Mouse (Mus musculus) heart, adult 2 months (tissue): Measurements from ENCODE around the gene Ylpm1. TPM values are rescaled to one million over a fixed set of nuclear protein-coding genes. Genes with fewer than 3 reads are reported as not detected.

Experiments
- DNase-seq, 2 experiments: peaks; one replicate each; pipeline ENCODE4 v3.0.0; 2021
- H3K27ac ChIP-seq: fragments of 200-600 bp; 2 replicates; pipeline ENCODE4 v1.8.1; 2022
- H3K27me3 ChIP-seq: fragments of 200-500 bp; 2 replicates; pipeline ENCODE4 v1.6.1; 2012; ENCODE audit warnings: mild to moderate bottlenecking, low read length, inconsistent platforms, mixed read lengths; ENCODE audit not compliant: control insufficient read depth, insufficient read depth
- H3K36me3 ChIP-seq: fragments of 200-500 bp; 2 replicates; pipeline ENCODE4 v1.6.1; 2012; ENCODE audit warnings: low read length, inconsistent platforms; ENCODE audit not compliant: control insufficient read depth, insufficient read depth
- H3K4me1 ChIP-seq: fragments of 200-500 bp; 2 replicates; pipeline ENCODE4 v1.6.1; 2011; ENCODE audit warnings: low read length; ENCODE audit not compliant: control insufficient read depth, insufficient read depth
- H3K4me3 ChIP-seq: fragments of 200-600 bp; 2 replicates; pipeline ENCODE4 v1.8.1; 2022
- H3K79me2 ChIP-seq: fragments of 200-500 bp; replicated peaks from 2 replicates; pipeline ENCODE4 v1.6.1; 2012; ENCODE audit warnings: mild to moderate bottlenecking, inconsistent platforms, low read length, moderate library complexity, mixed read lengths; ENCODE audit not compliant: control insufficient read depth, insufficient read depth
- H3K9ac ChIP-seq: fragments of 200-500 bp; 2 replicates; pipeline ENCODE4 v1.6.1; 2012; ENCODE audit warnings: low read depth, mild to moderate bottlenecking, control low read depth, inconsistent platforms, low read length, mixed read lengths
- CTCF ChIP-seq: fragments of 200-600 bp; IDR thresholded peaks from 2 replicates; pipeline ENCODE4 v1.8.1; 2022; ENCODE audit warnings: antibody characterized with exemption, mild to moderate bottlenecking, moderate library complexity
- EP300 ChIP-seq: fragments of 200-500 bp; IDR thresholded peaks from 2 replicates; pipeline ENCODE4 v1.6.1; 2011; ENCODE audit warnings: low read depth, low read length, control low read depth; ENCODE audit not compliant: insufficient read depth
- POLR2A ChIP-seq: fragments of 200-500 bp; IDR thresholded peaks from 2 replicates; pipeline ENCODE4 v1.6.1; 2011; ENCODE audit warnings: mild to moderate bottlenecking, low read depth, low read length, control low read depth; ENCODE audit not compliant: insufficient read depth
- WGBS: fragments of 180-500 bp; shearing (Covaris S2); methylation state at CpG from one replicate; pipeline ENCODE4 v1.1.7; 2018; 5-methylcytosine and 5-hydroxymethylcytosine counted together
- intact Hi-C: fragments of 180-260 bp; cut with DNase I; formaldehyde crosslinking; loops from one replicate; pipeline ENCODE4 v1.15.1; 2025
- polyA plus RNA-seq: library from polyadenylated mRNA; depleted of rRNA; stranded (reverse); fragments of >200 nt; gene quantifications from 2 replicates; pipeline ENCODE4 v1.2.3, GENCODE M21; 2012
- total RNA-seq, 2 experiments: library from RNA; stranded (reverse); gene quantifications; 2 replicates each; pipeline ENCODE4 v1.2.3; 2021

The Ylpm1 gene
- total and polyA plus RNA-seq, 3 experiments: 9.3 to 26.8 (median 26.7) TPM

- Histone ChIP-seq H3K9ac (peak overlapping the region; percentile 84), H3K36me3 (peaks cover 14% of the 10 kb centered on the region), H3K4me3 (peak overlapping the region; percentile 99), H3K79me2 (peaks cover 5% of the 10 kb centered on the region), H3K27me3 (no peaks in the 10 kb centered on the region), H3K4me1 (peaks cover 6% of the 10 kb centered on the region), H3K27ac (peak overlapping the region; percentile 93)
- no peak for DNase-seq
- TF ChIP-seq POLR2A (no peak), EP300 (no peak), CTCF (no peak)
- WGBS: under 1% methylated on average over 44 of the region's 44 CpGs
- intact Hi-C loops: loop anchor here (1.0 kb wide), 1 partner anchor 25 kb away; no protein-coding TSS in a partner anchor
Observed at GRCm38 (mm10) chr12:84996501-84997398, 629 bp downstream of the Ylpm1 start.

DNA sequence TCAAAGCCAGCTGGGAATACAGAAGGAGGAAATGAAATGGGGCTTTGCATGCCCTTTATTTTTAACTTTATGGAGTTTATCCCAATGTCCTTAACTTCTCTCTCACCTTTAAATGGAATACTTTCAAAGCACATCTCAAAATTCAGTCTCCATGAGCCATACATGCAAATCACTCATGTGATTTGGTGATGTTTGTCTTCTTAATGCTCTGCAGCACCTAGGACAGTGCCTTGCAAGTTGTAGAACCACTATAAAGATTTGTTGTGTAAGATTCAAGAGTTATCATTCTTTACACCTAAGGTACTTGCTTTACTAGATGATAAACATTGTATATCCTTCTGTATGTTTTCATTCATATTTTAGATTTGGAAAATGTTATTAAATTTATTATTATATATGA lies 2.9 kb downstream of the Ylpm1 start:
- H3K27me3 ChIP-seq: no peaks in the 10 kb centered on the region
- H3K4me3 ChIP-seq: no peak overlapping the region
- no peak overlapping the region for H3K9ac ChIP-seq
- DNase-seq: no peak
- no peak overlapping the region for H3K27ac ChIP-seq
- H3K4me1 ChIP-seq: peaks cover 6% of the 10 kb centered on the region
- H3K79me2 ChIP-seq: peaks cover 7% of the 10 kb centered on the region
- peaks cover 14% of the 10 kb centered on the region for H3K36me3 ChIP-seq
- TF ChIP-seq CTCF (no peak), POLR2A (no peak), EP300 (no peak)
- intact Hi-C loops: no loop called here

GRCm38 (mm10) chr12:85006206-85006605 lies 10.1 kb downstream of the Ylpm1 start:
- Histone ChIP-seq H3K4me3 (no peak overlapping the region), H3K79me2 (peaks cover 5% of the 10 kb centered on the region), H3K9ac (no peak overlapping the region), H3K36me3 (peaks cover 5% of the 10 kb centered on the region), H3K27ac (no peak overlapping the region), H3K4me1 (peaks cover 5% of the 10 kb centered on the region), H3K27me3 (no peaks in the 10 kb centered on the region)
- no peak for DNase-seq
- intact Hi-C loops: no loop called here
- TF ChIP-seq CTCF: no peak
- TF ChIP-seq POLR2A: no peak
- TF ChIP-seq EP300: no peak
- WGBS: 75% methylated on average over 1 of the region's 1 CpGs

DNA sequence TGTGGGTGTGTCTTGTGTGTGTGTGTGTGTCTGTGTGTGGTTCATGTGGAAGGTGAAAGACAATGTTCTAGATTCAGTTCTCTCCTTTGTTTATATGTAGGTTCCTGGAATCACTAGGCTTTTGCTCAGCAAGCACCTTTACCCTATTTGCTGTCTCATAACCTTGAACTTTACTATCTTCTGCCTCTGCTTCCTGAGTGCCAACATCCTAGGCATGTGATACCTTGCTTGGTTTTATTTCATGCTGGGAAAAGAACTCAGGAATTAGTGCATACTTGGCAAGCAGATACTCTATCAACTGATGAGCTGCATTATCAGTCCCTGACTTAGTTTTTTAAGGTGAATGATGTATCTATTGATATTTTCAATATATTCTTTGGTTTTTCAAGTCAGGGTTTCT lies 10.9 kb downstream of the Ylpm1 start:
- intact Hi-C loops: no loop called here
- Histone ChIP-seq H3K36me3 (peaks cover 5% of the 10 kb centered on the region), H3K9ac (no peak overlapping the region), H3K27ac (no peak overlapping the region), H3K4me1 (peaks cover 5% of the 10 kb centered on the region), H3K79me2 (peaks cover 5% of the 10 kb centered on the region), H3K4me3 (no peak overlapping the region), H3K27me3 (no peaks in the 10 kb centered on the region)
- TF ChIP-seq EP300 (no peak), POLR2A (no peak), CTCF (no peak)
- no peak for DNase-seq

- peaks cover 4% of the 10 kb centered on the region for H3K4me1 ChIP-seq
- H3K27ac ChIP-seq: no peak overlapping the region
- no peak for TF ChIP-seq POLR2A
- TF ChIP-seq CTCF: no peak
- no peak for TF ChIP-seq EP300
- peaks cover 2% of the 10 kb centered on the region for H3K36me3 ChIP-seq
- H3K4me3 ChIP-seq: no peak overlapping the region
- intact Hi-C loops: no loop called here
- peaks cover 1% of the 10 kb centered on the region for H3K79me2 ChIP-seq
- H3K27me3 ChIP-seq: no peaks in the 10 kb centered on the region
- DNase-seq: no peak
- WGBS: 64% methylated on average over 1 of the region's 1 CpGs
- no peak overlapping the region for H3K9ac ChIP-seq
Observed at GRCm38 (mm10) chr12:85009776-85010175, 13.7 kb downstream of the Ylpm1 start.

DNA sequence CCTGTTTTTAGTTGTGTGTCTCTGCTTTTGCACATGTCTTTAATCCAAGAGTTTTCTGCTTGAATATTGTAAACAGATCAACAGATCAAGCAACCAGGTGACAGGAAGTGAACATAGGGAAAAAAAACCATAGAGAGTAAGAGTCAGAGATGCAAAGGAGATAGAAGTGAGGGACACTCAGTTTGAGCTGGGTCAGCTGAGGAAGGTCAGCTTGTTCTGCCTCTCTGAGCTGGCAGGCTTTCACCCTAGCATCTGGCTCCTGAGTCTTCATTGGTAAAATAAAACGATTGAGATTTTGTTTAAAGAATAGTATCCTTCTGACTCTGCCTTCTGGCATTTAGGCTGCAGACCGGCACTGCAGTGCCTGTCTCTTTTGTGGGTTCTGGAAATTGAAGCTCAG lies 14.4 kb downstream of the Ylpm1 start:
- Histone ChIP-seq H3K27me3 (no peaks in the 10 kb centered on the region), H3K9ac (no peak overlapping the region), H3K4me1 (peaks cover 4% of the 10 kb centered on the region), H3K36me3 (peaks cover 2% of the 10 kb centered on the region), H3K27ac (no peak overlapping the region), H3K4me3 (no peak overlapping the region), H3K79me2 (peaks cover 1% of the 10 kb centered on the region)
- no peak for DNase-seq
- intact Hi-C loops: no loop called here
- TF ChIP-seq POLR2A (no peak), EP300 (no peak), CTCF (no peak)
- 72% methylated on average over 2 of the region's 2 CpGs for WGBS
